Mouse (Mus musculus) cortical plate, adult 2 months (tissue): Measurements from ENCODE around the gene Jpt1.

ENCODE experiments used
- CTCF ChIP-seq: fragments of 200-500 bp; IDR thresholded peaks from 2 replicates; pipeline ENCODE4 v1.5.1; 2011; ENCODE audit warnings: mild to moderate bottlenecking, control low read depth, low read length; ENCODE audit not compliant: insufficient read depth; ENCODE audit errors: extremely low read depth
- POLR2A ChIP-seq: fragments of 200-500 bp; IDR thresholded peaks from 2 replicates; pipeline ENCODE4 v1.6.1; 2011; ENCODE audit warnings: mild to moderate bottlenecking, low read length, control low read depth; ENCODE audit not compliant: insufficient read depth; ENCODE audit errors: extremely low read depth

GRCm38 (mm10) chr11:115490441-115491355 is 23.5 kb downstream of the Jpt1 start:
- TF ChIP-seq POLR2A (no peak), CTCF (no peak)
